Mouse (Mus musculus) G1E-ER4 (cell line): ENCODE measurements around the gene Nxf1. TPM values are rescaled to one million over a fixed set of nuclear protein-coding genes. Genes with fewer than 3 reads are reported as not detected.

Experiments
- GATA1 ChIP-seq: IDR thresholded peaks from one replicate; pipeline ENCODE4 v1.8.0; 2012; ENCODE audit warnings: low read length, inconsistent platforms
- polyA plus RNA-seq: library from polyadenylated mRNA; stranded (reverse); fragments of >175 nt; gene quantifications from 2 replicates; pipeline ENCODE4 v1.2.3, GENCODE M21; 2012

Gene Nxf1
- polyA plus RNA-seq, 1 experiment = 29.3 TPM

GRCm38 (mm10) chr19:8788521-8788920 lies 31.6 kb downstream of the Nxf1 start:
- TF ChIP-seq GATA1 = no peak

- TF ChIP-seq GATA1 = no peak
Measured at GRCm38 (mm10) chr19:8789171-8789570, 32.3 kb downstream of the Nxf1 start.

- no peak for TF ChIP-seq GATA1
Measured at GRCm38 (mm10) chr19:8790171-8790570, 33.3 kb downstream of the Nxf1 start.

- TF ChIP-seq GATA1 = no peak
Measured at GRCm38 (mm10) chr19:8798264-8798946, 41.5 kb downstream of the Nxf1 start, which contains the start of gene Polr2g. Polr2g (minus strand) TSS chr19:8798577.

- no peak for TF ChIP-seq GATA1
Measured at GRCm38 (mm10) chr19:8798947-8799315, 42.1 kb downstream of the Nxf1 start.

GRCm38 (mm10) chr19:8802130-8802821 lies 45.4 kb downstream of the Nxf1 start, which contains the start of gene Zbtb3:
Zbtb3 (plus strand) TSS chr19:8802555.
- TF ChIP-seq GATA1 = no peak

- TF ChIP-seq GATA1 = no peak
Measured at GRCm38 (mm10) chr19:8803204-8803780, 46.4 kb downstream of the Nxf1 start.

GRCm38 (mm10) chr19:8803879-8804660 lies 47.2 kb downstream of the Nxf1 start:
- TF ChIP-seq GATA1 = no peak

- no peak for TF ChIP-seq GATA1
Measured at GRCm38 (mm10) chr19:8806810-8807209, 49.9 kb downstream of the Nxf1 start.

- no peak for TF ChIP-seq GATA1
Measured at GRCm38 (mm10) chr19:8815812-8816211, 58.9 kb downstream of the Nxf1 start.

GRCm38 (mm10) chr19:8817001-8817400 lies 60.1 kb downstream of the Nxf1 start:
- TF ChIP-seq GATA1 = no peak

GRCm38 (mm10) chr19:8818301-8818798 lies 61.5 kb downstream of the Nxf1 start:
- TF ChIP-seq GATA1 = no peak

GRCm38 (mm10) chr19:8818801-8819595 lies 62.1 kb downstream of the Nxf1 start, which contains the start of gene Ttc9c:
Ttc9c (minus strand) TSS chr19:8819333.
- TF ChIP-seq GATA1 = no peak

GRCm38 (mm10) chr19:8819596-8820423 lies 62.9 kb downstream of the Nxf1 start, which contains the start of gene Hnrnpul2:
Hnrnpul2 (plus strand) TSS chr19:8820010.
- no peak for TF ChIP-seq GATA1

Other genes with a start within 250 kb of the Nxf1 start
- gene Slc22a8, start 165.8 kb upstream of the Nxf1 start, polyA plus RNA-seq = not detected in 2 replicates
- gene Slc22a6, start 139.0 kb upstream of the Nxf1 start, polyA plus RNA-seq = not detected in 2 replicates
- gene Chrm1, start 93.3 kb upstream of the Nxf1 start, polyA plus RNA-seq = 0.02 and 0.12 TPM in 2 replicates
- gene Slc3a2, start 33.7 kb upstream of the Nxf1 start, polyA plus RNA-seq = 180 and 242 TPM in 2 replicates
- gene Wdr74, start 21.2 kb upstream of the Nxf1 start, polyA plus RNA-seq = 45.8 and 52.0 TPM in 2 replicates
- gene 1700092M07Rik, start 16.4 kb upstream of the Nxf1 start, polyA plus RNA-seq = 1.8 and 2.1 TPM in 2 replicates
- gene Stx5a, start 15.7 kb upstream of the Nxf1 start, polyA plus RNA-seq = 13.4 and 17.1 TPM in 2 replicates
- gene Tmem223, start 13.9 kb downstream of the Nxf1 start, polyA plus RNA-seq = 3.6 and 4.5 TPM in 2 replicates
- 50.4 and 51.8 TPM in 2 replicates for gene Tmem179b, start 17.4 kb downstream of the Nxf1 start, polyA plus RNA-seq
- gene Taf6l, start 29.3 kb downstream of the Nxf1 start, polyA plus RNA-seq = 42.9 and 51.9 TPM in 2 replicates
- 8.1 and 8.9 TPM in 2 replicates for gene Polr2g, start 41.5 kb downstream of the Nxf1 start, polyA plus RNA-seq
- 1.4 and 1.9 TPM in 2 replicates for gene Zbtb3, start 45.5 kb downstream of the Nxf1 start, polyA plus RNA-seq
- 2.1 and 3.1 TPM in 2 replicates for gene Ttc9c, start 62.3 kb downstream of the Nxf1 start, polyA plus RNA-seq
- gene Hnrnpul2, start 62.9 kb downstream of the Nxf1 start, polyA plus RNA-seq = 100 and 147 TPM in 2 replicates
- 110 and 157 TPM in 2 replicates for gene AC129217.1, start 72.7 kb downstream of the Nxf1 start, polyA plus RNA-seq
- gene Bscl2, start 80.4 kb downstream of the Nxf1 start, polyA plus RNA-seq = 9.4 and 10.6 TPM in 2 replicates
- gene Gng3, start 82.1 kb downstream of the Nxf1 start, polyA plus RNA-seq = not detected in 2 replicates
- not detected in 2 replicates for gene Lrrn4cl, start 93.7 kb downstream of the Nxf1 start, polyA plus RNA-seq
- 262 and 324 TPM in 2 replicates for gene Ubxn1, start 114.4 kb downstream of the Nxf1 start, polyA plus RNA-seq
- gene Uqcc3, start 123.8 kb downstream of the Nxf1 start, polyA plus RNA-seq = 63.4 and 71.1 TPM in 2 replicates
- gene Lbhd1, start 126.7 kb downstream of the Nxf1 start, polyA plus RNA-seq = 0.46 and 0.48 TPM in 2 replicates
- gene Gm49403, start 126.9 kb downstream of the Nxf1 start, polyA plus RNA-seq = not detected in 2 replicates
- gene 1810009A15Rik, start 131.8 kb downstream of the Nxf1 start, polyA plus RNA-seq = 63.6 and 93.2 TPM in 2 replicates
- gene Gm49416, start 131.9 kb downstream of the Nxf1 start, polyA plus RNA-seq = 12.7 and 33.2 TPM in 2 replicates
- gene Ints5, start 135.9 kb downstream of the Nxf1 start, polyA plus RNA-seq = 50.3 and 53.9 TPM in 2 replicates
- 45.9 and 48.4 TPM in 2 replicates for gene Ganab, start 141.0 kb downstream of the Nxf1 start, polyA plus RNA-seq
- 110 and 120 TPM in 2 replicates for gene B3gat3, start 163.3 kb downstream of the Nxf1 start, polyA plus RNA-seq
- 29.4 and 38.6 TPM in 2 replicates for gene Rom1, start 172.3 kb downstream of the Nxf1 start, polyA plus RNA-seq
- gene Eml3, start 172.5 kb downstream of the Nxf1 start, polyA plus RNA-seq = 100 and 115 TPM in 2 replicates
- gene Mta2, start 184.8 kb downstream of the Nxf1 start, polyA plus RNA-seq = 75.9 and 85.0 TPM in 2 replicates
- gene Tut1, start 196.8 kb downstream of the Nxf1 start, polyA plus RNA-seq = 53.5 and 54.6 TPM in 2 replicates
- gene Eef1g, start 210.0 kb downstream of the Nxf1 start, polyA plus RNA-seq = 60.0 and 221 TPM in 2 replicates
- 0.31 and 1.3 TPM in 2 replicates for gene Ahnak, start 232.2 kb downstream of the Nxf1 start, polyA plus RNA-seq